Mouse (Mus musculus) forebrain, embryonic 16.5 days (tissue): ENCODE measurements around the gene Tuba4a. TPM values are rescaled to one million over a fixed set of nuclear protein-coding genes. Genes with fewer than 3 reads are reported as not detected.
A peak's percentile ranks its signal among the peaks of the same experiment; 100 is the strongest.

ENCODE experiments used
- ATAC-seq: fragments of 200-750 bp; cut with Nextera tagmentation; 2 replicates; pipeline ENCODE4 v1.8.0; 2017; ENCODE audit warnings: mild to moderate bottlenecking, moderate library complexity
- H3K27ac ChIP-seq: fragments of 300-500 bp; sonication (generic); 2 replicates; pipeline ENCODE4 v1.5.1; 2014; ENCODE audit warnings: low read length, control low read depth
- H3K27me3 ChIP-seq: fragments of 300-500 bp; sonication (generic); replicated peaks from 2 replicates; pipeline ENCODE4 v1.6.1; 2014; ENCODE audit warnings: low read length; ENCODE audit not compliant: control insufficient read depth, insufficient read depth
- H3K36me3 ChIP-seq: fragments of 300-500 bp; sonication (generic); 2 replicates; pipeline ENCODE4 v1.6.1; 2014; ENCODE audit not compliant: control insufficient read depth, insufficient read depth
- H3K4me1 ChIP-seq: fragments of 300-500 bp; sonication (generic); replicated peaks from 2 replicates; pipeline ENCODE4 v1.6.1; 2014; ENCODE audit warnings: low read length; ENCODE audit not compliant: control insufficient read depth, insufficient read depth
- H3K4me2 ChIP-seq: fragments of 300-500 bp; sonication (generic); 2 replicates; pipeline ENCODE4 v1.6.1; 2014; ENCODE audit warnings: mild to moderate bottlenecking, low read length, control low read depth
- H3K4me3 ChIP-seq: fragments of 300-500 bp; sonication (generic); replicated peaks from 2 replicates; pipeline ENCODE4 v1.5.1; 2014; ENCODE audit warnings: mild to moderate bottlenecking, low read length, control low read depth
- H3K9ac ChIP-seq: fragments of 300-500 bp; sonication (generic); replicated peaks from 2 replicates; pipeline ENCODE4 v1.6.1; 2014; ENCODE audit warnings: low read depth, low read length, control low read depth
- H3K9me3 ChIP-seq: fragments of 300-500 bp; sonication (generic); 2 replicates; pipeline ENCODE4 v1.6.1; 2016; ENCODE audit warnings: low read length; ENCODE audit not compliant: control insufficient read depth
- WGBS: fragments of 180-500 bp; shearing (Covaris S2); extraction: QIAGEN DNeasy Blood & Tissue Kit; methylation state at CpG from one replicate; pipeline ENCODE4 v1.1.7; 2014; 5-methylcytosine and 5-hydroxymethylcytosine counted together
- polyA plus RNA-seq: library from polyadenylated mRNA; unstranded; fragments of >200 nt; fragmentation: Nextera tagmentation; extraction: Ambion mirVana; gene quantifications from 2 replicates; pipeline ENCODE4 v1.2.1, GENCODE M21; 2015

Tuba4a gene
- polyA plus RNA-seq, 1 experiment from 2014 or later = 18.7 TPM

DNA sequence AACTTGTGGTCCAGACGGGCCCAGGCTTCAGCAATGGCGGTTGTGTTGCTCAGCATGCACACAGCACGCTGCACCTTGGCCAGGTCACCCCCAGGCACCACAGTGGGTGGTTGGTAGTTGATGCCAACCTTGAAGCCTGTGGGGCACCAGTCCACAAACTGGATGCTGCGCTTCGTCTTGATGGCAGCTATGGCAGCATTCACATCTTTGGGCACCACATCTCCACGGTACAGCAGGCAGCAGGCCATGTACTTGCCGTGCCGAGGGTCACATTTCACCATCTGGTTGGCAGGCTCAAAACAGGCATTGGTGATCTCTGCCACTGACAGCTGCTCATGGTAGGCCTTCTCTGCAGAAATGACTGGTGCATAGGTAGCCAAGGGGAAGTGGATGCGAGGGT is 3.9 kb downstream of the Tuba4a start:
- Histone ChIP-seq H3K9ac (no peak overlapping the region), H3K27me3 (peaks cover 21% of the 10 kb centered on the region), H3K27ac (no peak overlapping the region), H3K9me3 (no peaks in the 10 kb centered on the region), H3K36me3 (peaks cover 7% of the 10 kb centered on the region), H3K4me1 (peaks cover 31% of the 10 kb centered on the region), H3K4me2 (no peak overlapping the region), H3K4me3 (no peak overlapping the region)
- WGBS = 90% methylated on average over 9 of the region's 9 CpGs
- no peak for ATAC-seq

- no peaks in the 10 kb centered on the region for H3K9me3 ChIP-seq
- WGBS = 71% methylated on average over 5 of the region's 5 CpGs
- H3K27me3 ChIP-seq = peaks cover 13% of the 10 kb centered on the region
- no peak overlapping the region for H3K27ac ChIP-seq
- H3K4me2 ChIP-seq = no peak overlapping the region
- H3K4me3 ChIP-seq = no peak overlapping the region
- ATAC-seq = no peak
- no peak overlapping the region for H3K9ac ChIP-seq
- H3K4me1 ChIP-seq = peaks cover 36% of the 10 kb centered on the region
- H3K36me3 ChIP-seq = peaks cover 7% of the 10 kb centered on the region
Measured at GRCm38 (mm10) chr1:75214886-75215285, 4.8 kb downstream of the Tuba4a start.

- no peaks in the 10 kb centered on the region for H3K9me3 ChIP-seq
- H3K4me1 ChIP-seq = peaks cover 37% of the 10 kb centered on the region
- no peak for ATAC-seq
- H3K27me3 ChIP-seq = peaks cover 11% of the 10 kb centered on the region
- peaks cover 7% of the 10 kb centered on the region for H3K36me3 ChIP-seq
- H3K9ac ChIP-seq = no peak overlapping the region
- H3K4me2 ChIP-seq = no peak overlapping the region
- no peak overlapping the region for H3K4me3 ChIP-seq
- 79% methylated on average over 2 of the region's 2 CpGs for WGBS
- no peak overlapping the region for H3K27ac ChIP-seq
Measured at GRCm38 (mm10) chr1:75214442-75214841, 5.2 kb downstream of the Tuba4a start.

GRCm38 (mm10) chr1:75213096-75213495 is 6.6 kb downstream of the Tuba4a start:
- Histone ChIP-seq H3K9ac (no peak overlapping the region), H3K36me3 (peaks cover 7% of the 10 kb centered on the region), H3K9me3 (no peaks in the 10 kb centered on the region), H3K4me3 (no peak overlapping the region), H3K4me1 (peaks cover 34% of the 10 kb centered on the region), H3K27ac (no peak overlapping the region), H3K4me2 (no peak overlapping the region), H3K27me3 (0 out of 2 replicates have a peak, but pooled peaks cover 4% of the 10 kb centered on the region)
- ATAC-seq = no peak
- WGBS = 94% methylated on average over 7 of the region's 7 CpGs

GRCm38 (mm10) chr1:75212542-75212941 is 7.1 kb downstream of the Tuba4a start:
- H3K4me2 ChIP-seq = no peak overlapping the region
- H3K9me3 ChIP-seq = no peaks in the 10 kb centered on the region
- WGBS = 89% methylated on average over 4 of the region's 4 CpGs
- H3K4me3 ChIP-seq = no peak overlapping the region
- ATAC-seq = no peak
- peaks cover 7% of the 10 kb centered on the region for H3K36me3 ChIP-seq
- no peak overlapping the region for H3K9ac ChIP-seq
- peaks cover 31% of the 10 kb centered on the region for H3K4me1 ChIP-seq
- H3K27me3 ChIP-seq = 0 out of 2 replicates have a peak, but pooled peaks cover 4% of the 10 kb centered on the region
- no peak overlapping the region for H3K27ac ChIP-seq

DNA sequence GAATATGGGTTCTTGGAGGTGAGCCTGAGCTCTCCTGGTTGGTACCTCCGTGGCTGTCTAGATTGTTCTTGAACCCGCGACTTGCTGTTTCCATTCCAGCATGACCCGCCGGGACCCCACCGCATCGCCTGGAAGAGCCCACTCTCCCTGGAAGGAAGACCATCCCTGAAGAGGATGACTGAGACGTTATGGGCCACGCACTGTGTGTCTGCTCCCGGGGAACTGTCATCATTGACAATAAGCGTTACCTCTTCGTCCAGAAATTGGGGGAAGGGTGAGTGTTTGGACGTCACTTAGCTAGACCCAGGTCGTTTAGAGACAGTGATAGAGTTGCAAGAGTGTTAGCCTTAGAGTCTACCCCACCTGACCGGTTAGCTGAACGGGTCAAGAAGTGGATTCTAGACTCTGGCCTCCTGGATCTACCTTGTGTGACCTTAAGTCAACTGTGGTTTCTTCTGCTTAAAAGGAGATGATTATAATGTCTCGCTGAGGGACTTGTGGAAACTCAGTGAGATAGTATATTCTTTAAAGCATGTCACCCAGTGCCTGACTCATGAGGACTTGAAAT is 8.4 kb downstream of the Tuba4a start:
- 13% methylated on average over 17 of the region's 17 CpGs for WGBS
- H3K27ac ChIP-seq = no peak overlapping the region
- ATAC-seq = peak; percentile 16

GRCm38 (mm10) chr1:75210136-75211087 is 9.3 kb downstream of the Tuba4a start, which contains the start of the genes Glb1l and Stk16:
Gene Glb1l (minus strand): TSS chr1:75210813.
Gene Stk16 (plus strand): TSS chr1:75210838.
- H3K36me3 ChIP-seq = peaks cover 7% of the 10 kb centered on the region
- H3K9ac ChIP-seq = peak within 1 kb of the TSS; percentile 92
- H3K27me3 ChIP-seq = 0 out of 2 replicates have a peak, but pooled peaks cover 4% of the 10 kb centered on the region
- peak within 1 kb of the TSS; percentile 73 for H3K4me2 ChIP-seq
- peak; percentile 96 for ATAC-seq
- no peak within 1 kb of the TSS; the same call in 1 of the 2 replicates for H3K27ac ChIP-seq
- peak within 1 kb of the TSS; percentile 96 for H3K4me3 ChIP-seq
- H3K9me3 ChIP-seq = no peaks in the 10 kb centered on the region
- peaks cover 31% of the 10 kb centered on the region for H3K4me1 ChIP-seq
- WGBS = 5% methylated on average over 42 of the region's 42 CpGs

More for the DNA sequence above, 8.4 kb downstream of the Tuba4a start:
- Histone ChIP-seq H3K4me3 (peak overlapping the region; percentile 96), H3K36me3 (peaks cover 7% of the 10 kb centered on the region), H3K4me1 (peaks cover 31% of the 10 kb centered on the region), H3K9me3 (no peaks in the 10 kb centered on the region), H3K27me3 (0 out of 2 replicates have a peak, but pooled peaks cover 4% of the 10 kb centered on the region), H3K4me2 (peak overlapping the region; percentile 73), H3K9ac (peak overlapping the region; percentile 92)

DNA sequence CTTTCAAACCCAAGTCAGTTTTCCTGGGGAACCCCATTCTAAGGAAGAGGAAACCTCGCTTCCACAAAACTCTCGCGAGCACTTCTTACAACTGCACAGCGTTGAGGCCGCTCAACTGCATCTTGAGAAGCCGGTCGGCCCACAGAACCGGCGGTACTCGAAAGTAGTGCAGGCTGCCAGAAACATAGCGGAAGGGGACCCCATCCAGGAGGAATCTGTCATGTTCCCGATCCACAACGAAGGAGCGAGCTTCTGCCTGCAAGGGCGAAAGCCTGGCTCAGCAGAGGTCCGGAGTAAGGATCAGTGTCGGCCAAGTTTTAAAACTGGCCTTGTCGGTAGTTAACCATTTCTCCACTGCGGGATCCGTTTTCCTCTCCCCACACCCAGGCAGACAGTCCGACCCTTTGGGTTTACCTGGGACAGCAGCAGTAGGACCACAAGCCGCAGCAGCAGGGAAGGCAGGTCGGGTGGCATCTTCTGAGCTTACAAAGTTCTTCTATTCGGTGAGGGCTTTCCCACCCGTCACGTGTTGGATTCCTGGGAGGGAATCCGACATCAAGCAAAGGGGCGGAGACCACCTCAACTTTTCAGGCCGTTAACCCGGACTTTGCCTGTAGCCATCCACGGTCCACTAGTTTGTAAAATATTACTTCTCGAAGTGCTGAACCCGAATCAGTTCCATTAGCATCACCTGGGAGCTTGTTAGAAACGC is 10.5 kb downstream of the Tuba4a start:
- no peaks in the 10 kb centered on the region for H3K9me3 ChIP-seq
- no peak for ATAC-seq
- peak overlapping the region; percentile 48 for H3K9ac ChIP-seq
- peak overlapping the region; percentile 32 for H3K4me3 ChIP-seq
- H3K4me1 ChIP-seq = peaks cover 31% of the 10 kb centered on the region
- 12% methylated on average over 34 of the region's 34 CpGs for WGBS
- peaks cover 4% of the 10 kb centered on the region for H3K36me3 ChIP-seq
- peak overlapping the region; percentile 46 for H3K4me2 ChIP-seq
- H3K27ac ChIP-seq = no peak overlapping the region
- H3K27me3 ChIP-seq = 0 out of 2 replicates have a peak, but pooled peaks cover 4% of the 10 kb centered on the region

DNA sequence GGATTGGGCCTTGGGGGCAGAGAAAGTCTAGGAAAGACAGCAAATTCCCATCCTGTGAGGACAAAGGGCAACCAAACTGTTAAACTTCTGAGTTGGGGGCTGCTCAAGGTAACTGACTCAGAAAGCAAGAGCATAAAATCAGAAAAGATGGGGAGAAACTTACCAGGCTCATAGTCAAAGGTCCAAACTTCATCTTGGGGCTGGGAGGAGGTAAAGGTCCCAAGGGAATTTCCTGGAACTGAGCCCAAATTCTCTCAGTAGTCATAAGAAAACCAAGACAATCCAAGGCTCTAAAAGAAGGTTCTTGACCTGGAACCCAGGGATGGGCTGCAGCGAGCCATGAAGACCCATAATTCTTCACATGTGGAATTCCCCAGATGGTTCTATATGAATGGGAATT is 18.4 kb downstream of the Tuba4a start:
- no peak overlapping the region for H3K4me2 ChIP-seq
- H3K4me1 ChIP-seq = no peaks in the 10 kb centered on the region
- no peak overlapping the region for H3K27ac ChIP-seq
- WGBS = 87% methylated on average over 1 of the region's 1 CpGs
- H3K9me3 ChIP-seq = no peaks in the 10 kb centered on the region
- no peaks in the 10 kb centered on the region for H3K27me3 ChIP-seq
- peaks cover 17% of the 10 kb centered on the region for H3K36me3 ChIP-seq
- no peak overlapping the region for H3K4me3 ChIP-seq
- ATAC-seq = no peak
- no peak overlapping the region for H3K9ac ChIP-seq
